Mouse (Mus musculus) lung, adult 2 months (tissue): ENCODE results near the gene Cela3b.

Source experiments
- CTCF ChIP-seq: fragments of 200-500 bp; IDR thresholded peaks from 2 replicates; pipeline ENCODE4 v1.5.1; 2011; ENCODE audit warnings: mild to moderate bottlenecking, low read length, control low read depth; ENCODE audit not compliant: insufficient read depth
- POLR2A ChIP-seq: fragments of 200-500 bp; IDR thresholded peaks from 2 replicates; pipeline ENCODE4 v1.6.1; 2011; ENCODE audit warnings: low read depth, mild to moderate bottlenecking, control low read depth, low read length, borderline replicate concordance; ENCODE audit errors: extremely low read depth

DNA sequence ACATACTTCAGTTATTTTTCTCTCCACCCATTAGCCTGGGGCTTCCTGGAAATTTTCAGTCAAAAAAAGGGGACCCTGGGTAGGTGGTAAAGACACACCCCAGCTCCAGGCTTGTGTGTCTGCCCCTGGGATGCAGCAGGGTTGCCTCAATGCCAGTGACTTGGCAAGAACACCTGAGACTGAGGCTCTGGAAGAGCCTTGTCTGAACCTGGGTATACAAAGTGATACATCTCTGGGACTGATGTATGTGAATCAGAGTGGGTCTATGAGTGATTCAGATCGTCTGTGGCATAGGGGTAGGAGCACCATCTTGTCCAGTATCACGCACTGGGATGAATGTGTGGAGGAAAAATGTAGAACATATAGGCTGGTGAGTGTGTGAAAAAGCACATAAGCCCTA, 37.2 kb upstream of the Cela3b start:
- no peak for TF ChIP-seq CTCF
- TF ChIP-seq POLR2A = no peak
